Mouse (Mus musculus) spleen, embryonic (tissue): ENCODE data around the gene Pramel7.
"Not testable (repeated sequence)": the region's sequence is repeated elsewhere in the genome, so short reads cannot be mapped to it uniquely, and the experiment has no call there.

Source experiments
- CTCF ChIA-PET: fragments of 350-600 bp; sonication (Branson Sonifier 250); formaldehyde crosslinking; loops from one replicate; lab custom pipeline; 2022; lab: Charles Lee

Gene Pramel7

DNA sequence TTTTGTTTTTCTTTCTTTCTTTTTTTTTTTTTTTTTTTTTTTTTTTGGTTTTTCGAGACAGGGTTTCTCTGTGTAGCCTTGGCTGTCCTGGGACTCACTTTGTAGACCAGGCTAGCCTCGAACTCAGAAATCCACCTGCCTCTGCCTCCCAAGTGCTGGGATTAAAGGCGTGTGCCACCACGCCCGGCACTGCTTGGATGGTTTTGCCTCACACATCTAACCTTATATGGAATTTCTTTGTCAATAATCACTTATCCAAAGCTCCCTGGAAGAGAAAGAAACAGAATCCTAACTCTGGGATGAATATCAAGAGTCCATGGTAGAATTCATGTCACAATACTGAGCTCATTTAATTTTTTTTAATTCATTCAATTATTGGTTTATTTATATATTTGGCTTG is at the start of gene Pramel7:
Gene Pramel7, minus strand, starts transcription at position 101 of the 400 bp plus-strand sequence.
- CTCF ChIA-PET: not testable (repeated sequence)

DNA sequence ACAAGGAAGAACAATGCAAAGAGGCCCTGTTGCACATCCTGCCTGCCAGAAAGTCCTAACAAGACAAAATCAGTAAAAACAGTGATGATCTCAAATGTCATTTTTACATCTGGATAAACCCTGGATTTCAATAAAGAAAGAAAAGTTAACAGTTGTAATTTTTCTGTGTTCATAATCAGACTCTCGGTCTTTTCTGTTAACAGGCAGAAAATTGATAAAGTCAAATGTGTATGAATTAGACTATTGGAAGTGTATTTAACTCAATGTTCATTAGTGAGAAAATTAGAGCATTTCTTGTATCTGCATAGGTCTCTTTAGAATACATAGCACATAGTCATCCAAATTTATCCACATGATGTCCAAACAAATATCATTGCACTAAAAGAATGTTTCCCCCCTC is 48.5 kb upstream of the Pramel7 start, which contains the start of gene Olfr1128:
Gene Olfr1128, minus strand, starts transcription at position 101 of the 400 bp plus-strand sequence.
- CTCF ChIA-PET: no interaction called here

DNA sequence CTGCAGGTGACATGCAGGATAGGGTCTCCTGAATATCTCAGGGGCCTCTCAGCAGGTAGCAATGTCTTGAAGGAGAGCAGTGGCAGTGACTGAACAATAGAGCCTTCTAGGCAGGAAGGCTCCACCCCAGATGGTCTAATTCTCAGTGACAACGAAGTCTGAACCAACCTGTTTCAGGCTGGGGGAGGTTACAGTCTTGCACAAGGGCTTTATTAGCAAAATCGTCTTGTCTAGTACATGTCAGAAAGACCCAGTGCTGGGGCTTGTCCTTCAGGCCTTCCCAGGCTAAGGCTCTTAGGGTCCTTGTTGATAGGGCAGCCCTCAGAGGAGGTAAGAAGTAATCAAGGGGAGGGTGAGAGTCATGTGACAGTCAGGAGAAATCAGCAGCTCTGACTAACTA is 37.9 kb upstream of the Pramel7 start:
- CTCF ChIA-PET: no interaction called here

DNA sequence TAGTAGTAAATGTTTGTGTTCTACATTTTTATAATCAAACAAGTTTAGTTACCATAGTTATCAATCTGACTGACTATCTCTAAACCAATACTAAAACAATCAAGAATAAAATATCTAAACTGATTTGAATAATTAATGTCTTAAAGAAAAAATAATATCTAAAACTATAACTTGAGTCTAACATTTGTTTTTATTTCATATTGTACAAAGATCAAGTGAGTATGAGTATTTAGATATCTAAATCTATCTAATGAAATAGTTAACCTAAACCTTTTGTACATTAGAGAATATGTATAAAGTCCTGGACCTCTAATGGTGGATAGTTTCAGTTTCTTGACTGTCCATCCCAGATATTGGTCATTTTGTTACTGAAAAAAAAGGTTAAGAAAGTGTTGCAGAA is 34.6 kb upstream of the Pramel7 start, which contains the start of gene Olfr153:
Gene Olfr153, plus strand, starts transcription at position 301 of the 400 bp plus-strand sequence.
- CTCF ChIA-PET: no interaction called here

DNA sequence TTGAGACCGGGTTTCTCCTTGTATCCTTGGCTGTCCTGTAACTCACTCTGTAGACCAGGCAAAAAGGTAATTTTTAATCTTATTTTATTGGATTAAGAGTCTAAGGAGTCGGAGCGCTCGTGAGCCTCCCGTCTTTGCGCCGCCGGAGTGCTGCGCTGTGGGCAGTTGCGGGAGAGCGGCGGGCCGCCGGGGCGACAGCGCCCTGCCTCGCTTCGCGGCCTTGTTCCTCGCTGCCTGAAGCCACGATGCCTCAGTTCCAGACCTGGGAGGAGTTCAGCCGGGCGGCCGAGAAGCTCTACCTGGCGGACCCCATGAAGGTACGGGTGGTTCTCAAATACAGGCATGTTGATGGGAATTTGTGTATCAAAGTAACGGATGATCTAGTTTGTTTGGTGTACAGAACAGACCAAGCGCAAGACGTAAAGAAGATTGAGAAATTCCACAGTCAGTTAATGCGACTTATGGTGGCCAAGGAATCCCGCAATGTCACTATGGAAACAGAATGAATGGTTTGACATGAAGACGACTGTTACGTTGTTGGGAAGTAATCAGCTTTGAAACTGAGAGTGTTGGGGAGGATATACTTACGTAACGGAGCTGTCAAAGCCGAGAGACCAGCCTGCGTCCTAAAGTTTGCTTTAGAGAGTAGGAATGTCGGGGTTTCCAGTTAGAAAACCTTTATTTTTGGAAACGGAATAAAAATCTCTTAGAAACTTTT is 29.2 kb upstream of the Pramel7 start:
- CTCF ChIA-PET: not testable (repeated sequence)

DNA sequence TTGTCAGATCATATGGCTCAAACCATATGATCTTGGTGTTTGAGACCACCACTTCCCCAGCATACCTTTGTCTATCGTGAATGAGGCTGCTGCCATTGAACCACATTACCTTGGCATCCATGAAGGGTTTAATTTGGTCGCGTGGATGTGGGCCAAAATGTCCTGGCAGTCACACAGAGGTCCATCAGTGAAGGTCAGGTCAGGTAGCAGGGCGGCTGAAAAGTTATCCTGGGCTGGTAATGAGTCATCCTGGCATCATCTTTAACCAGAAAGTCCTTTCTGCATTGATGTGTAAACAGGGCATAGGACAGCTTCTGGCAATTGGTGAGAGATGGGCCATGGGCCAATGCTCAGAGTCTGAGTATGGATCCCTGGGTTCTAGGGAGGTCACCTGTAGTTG is 23.8 kb upstream of the Pramel7 start:
- CTCF ChIA-PET: no interaction called here

DNA sequence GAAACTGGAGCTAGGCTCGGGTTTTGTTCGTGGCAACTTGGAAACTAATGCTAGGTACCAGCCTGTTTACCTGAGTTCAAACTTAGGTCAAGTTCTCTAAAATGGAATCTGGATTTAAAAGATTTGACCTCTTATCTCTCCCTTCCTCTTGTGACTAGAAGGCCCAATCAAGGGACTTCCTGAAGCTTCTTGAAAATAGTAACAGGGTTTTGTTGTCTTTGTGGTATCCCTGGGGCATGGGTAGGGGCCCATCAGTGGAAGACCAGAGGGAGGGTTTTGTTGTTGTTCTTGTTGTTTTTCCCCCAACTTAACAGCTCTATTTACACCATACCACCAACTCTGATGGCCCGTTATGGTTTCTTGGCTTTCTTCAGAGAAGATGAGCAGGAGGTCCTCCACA is 19.7 kb upstream of the Pramel7 start:
- CTCF ChIA-PET: no interaction called here

DNA sequence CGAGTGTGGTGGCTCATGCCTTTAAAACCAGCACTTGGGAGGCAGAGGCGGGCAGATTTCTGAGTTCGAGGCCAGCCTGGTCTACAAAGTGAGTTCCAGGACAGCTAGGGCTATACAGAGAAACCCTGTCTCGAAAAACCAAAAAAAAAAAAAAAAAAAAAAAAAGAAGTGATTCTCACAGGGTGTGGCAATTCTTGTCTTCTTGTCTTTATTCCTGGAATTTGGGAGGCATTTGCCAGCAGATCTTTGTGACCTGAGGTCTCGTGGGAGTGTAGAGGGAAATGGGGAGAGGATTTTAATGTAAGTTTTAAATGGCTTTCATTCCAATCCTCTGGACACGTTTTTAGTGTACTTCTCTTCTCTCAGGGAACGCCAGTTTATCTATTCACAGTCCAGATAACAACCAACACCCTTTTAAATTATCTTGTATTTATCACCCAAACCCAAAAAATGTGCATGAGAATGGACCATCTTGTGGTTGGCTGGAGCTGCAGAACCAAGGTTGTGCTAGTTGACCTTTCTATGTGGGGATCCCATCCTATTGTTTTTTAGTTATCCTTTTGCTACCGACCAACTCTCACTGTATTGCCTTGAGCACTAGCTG is 18.7 kb upstream of the Pramel7 start:
- CTCF ChIA-PET: no interaction called here

DNA sequence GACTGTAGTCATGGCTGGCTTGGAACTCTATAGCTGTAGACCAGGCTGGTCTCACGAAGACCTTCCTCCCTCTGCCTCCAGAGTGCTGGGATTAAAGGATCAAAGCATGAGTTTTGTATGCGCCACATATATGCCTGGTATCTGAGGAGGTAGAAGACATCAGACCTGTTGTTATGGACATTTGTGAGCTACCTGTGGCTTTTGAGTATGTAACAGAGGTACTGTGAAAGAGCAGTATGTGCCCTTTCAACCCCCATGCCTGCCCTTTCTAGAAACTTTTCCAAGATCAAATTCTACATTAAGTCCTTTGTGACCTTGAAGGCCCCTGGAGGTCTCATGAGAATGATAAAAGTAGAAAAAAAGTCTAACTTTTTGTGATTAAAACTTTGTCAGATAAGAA is 18.2 kb upstream of the Pramel7 start:
- CTCF ChIA-PET: no interaction called here

DNA sequence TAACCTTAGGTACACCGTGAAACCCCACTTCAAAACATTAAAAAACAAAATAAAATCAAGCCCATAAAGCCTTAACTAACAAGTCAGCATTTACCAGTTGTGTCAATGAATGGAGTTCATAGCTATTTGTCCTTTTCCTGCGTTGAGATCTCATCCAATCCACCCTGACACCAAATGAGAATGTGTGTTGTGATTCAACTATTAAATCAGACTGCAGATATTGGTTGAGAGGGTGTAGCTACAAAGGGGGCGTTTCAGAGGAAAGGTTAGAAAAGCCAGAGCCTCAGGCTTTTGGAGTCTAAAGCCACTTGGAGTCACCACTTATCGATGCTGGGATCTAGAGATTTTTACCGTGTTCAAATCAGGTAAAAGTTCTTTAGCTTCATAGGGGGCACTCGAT is 9.4 kb upstream of the Pramel7 start, which contains the start of gene Pramel6:
Gene Pramel6, plus strand, starts transcription at position 301 of the 400 bp plus-strand sequence.
- CTCF ChIA-PET: no interaction called here

DNA sequence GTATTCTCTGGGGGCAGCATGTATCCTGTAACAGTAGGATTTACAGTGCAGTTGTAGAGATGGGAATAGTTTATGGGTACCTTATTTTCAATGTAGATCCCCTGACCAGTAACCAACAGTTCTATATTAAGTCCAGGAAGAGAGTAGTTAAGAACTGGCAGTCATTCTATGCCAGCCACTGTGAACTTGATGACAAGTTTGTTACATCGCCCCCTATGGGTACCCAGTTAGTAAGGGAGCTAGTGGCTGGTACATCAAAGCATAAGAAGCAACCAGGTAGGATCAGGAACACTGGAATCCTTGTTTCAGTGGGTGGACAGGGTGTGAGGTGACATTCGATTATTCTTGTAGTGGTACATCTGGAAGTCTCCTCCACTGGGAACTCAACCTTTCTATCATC is 14.6 kb downstream of the Pramel7 start:
- CTCF ChIA-PET: no interaction called here

DNA sequence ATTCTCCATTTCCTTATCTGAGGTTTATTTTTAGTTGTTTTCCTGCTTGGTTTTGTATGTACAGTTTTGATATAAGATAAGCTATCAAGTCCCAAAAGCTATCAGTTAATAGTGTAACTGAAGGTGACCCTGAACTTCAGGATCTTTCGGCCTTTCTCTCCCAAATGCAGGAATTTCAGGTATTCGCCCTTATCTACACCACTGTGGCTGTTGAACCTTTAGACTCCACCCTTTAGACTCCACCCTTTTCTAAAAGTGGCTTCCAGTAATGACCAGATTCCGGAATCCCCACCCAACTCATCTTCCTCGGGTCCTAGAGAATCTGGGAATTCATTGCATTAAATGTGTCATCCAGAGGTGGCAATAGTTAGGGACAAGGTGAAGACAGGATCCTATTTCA is 15.7 kb downstream of the Pramel7 start:
- CTCF ChIA-PET: no interaction called here

DNA sequence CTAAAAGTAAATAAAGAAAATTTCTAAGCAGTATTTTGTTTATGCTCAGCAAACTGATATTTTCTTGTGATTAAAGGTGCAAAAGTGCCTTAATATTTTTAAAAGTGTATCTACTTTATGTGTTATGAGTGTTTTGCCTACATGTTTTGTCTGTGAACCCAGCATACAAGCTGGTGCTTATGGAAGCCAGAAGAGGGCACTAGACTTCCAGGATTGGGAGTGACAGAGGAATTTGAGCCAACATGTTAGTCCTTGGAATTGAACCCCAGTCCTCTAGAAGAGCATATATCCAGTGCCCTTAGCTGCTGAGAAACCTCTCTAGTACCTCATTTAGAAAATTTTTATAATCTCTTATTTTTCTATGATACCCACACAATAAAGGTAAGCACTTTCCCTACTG is 16.7 kb downstream of the Pramel7 start:
- CTCF ChIA-PET: interaction anchor here (0.7 kb wide), 1 partner anchor 1286 kb away, joined by 10 read pairs; no protein-coding TSS in a partner anchor

DNA sequence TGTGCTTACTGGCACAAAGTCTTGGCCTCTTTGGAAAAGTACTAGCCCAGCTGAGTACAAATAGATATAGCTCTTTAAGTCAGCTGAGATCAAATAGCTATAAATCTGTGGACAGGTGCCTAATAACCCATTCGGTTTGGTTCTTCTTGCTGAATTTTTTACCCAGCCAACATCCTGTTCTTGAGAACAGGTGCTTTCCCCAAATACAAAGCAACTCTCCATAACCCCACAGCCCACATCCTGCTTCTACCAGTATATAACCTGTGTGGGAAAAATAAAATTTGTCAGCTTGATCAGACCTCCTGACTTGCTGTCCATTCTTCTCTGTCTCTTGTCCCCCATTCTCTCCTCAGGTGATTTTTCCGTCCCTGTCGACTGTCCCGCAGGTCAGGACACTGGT is 35.1 kb downstream of the Pramel7 start:
- CTCF ChIA-PET: no interaction called here

DNA sequence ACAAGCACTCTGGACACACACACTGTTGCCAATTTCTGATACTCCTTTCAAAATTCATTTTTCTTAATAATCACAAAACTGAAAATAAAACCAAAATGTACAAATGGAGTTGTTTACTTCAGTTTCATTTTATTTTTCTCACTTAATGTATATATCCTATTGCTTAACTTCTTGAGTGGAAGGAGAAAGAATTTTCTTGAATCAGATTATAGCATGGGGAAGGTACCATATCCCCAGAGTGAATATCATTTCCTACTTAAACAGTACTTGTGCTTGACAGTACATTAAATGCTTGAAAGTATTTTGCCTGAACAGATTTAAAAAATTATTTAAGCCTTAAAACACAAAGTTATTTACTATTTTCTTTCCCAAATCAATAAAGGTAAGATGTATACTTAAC is 43.2 kb downstream of the Pramel7 start, which contains the start of gene Olfr1126:
Gene Olfr1126, plus strand, starts transcription at position 301 of the 400 bp plus-strand sequence.
- CTCF ChIA-PET: no interaction called here
